Mouse (Mus musculus) embryonic fibroblast, embryonic 13.5 days (primary cell): ENCODE results near the gene Rho. TPM values are rescaled to one million over a fixed set of nuclear protein-coding genes. Genes with fewer than 3 reads are reported as not detected.

Experiments used
- H3K27ac ChIP-seq: 2 replicates; pipeline ENCODE4 v1.5.1; 2012; ENCODE audit warnings: low read length, control low read depth, inconsistent platforms; ENCODE audit not compliant: insufficient read depth
- H3K4me1 ChIP-seq: 2 replicates; pipeline ENCODE4 v1.6.1; 2011; ENCODE audit warnings: low read length; ENCODE audit not compliant: control insufficient read depth, insufficient read depth
- H3K4me3 ChIP-seq: 2 replicates; pipeline ENCODE4 v1.5.1; 2011; ENCODE audit warnings: mild to moderate bottlenecking, control low read depth, low read length; ENCODE audit not compliant: insufficient read depth
- CTCF ChIP-seq: IDR thresholded peaks from 2 replicates; pipeline ENCODE4 v1.5.1; 2011; ENCODE audit warnings: mild to moderate bottlenecking, control low read depth, low read length, moderate library complexity, borderline replicate concordance; ENCODE audit not compliant: insufficient read depth
- POLR2A ChIP-seq: IDR thresholded peaks from 2 replicates; pipeline ENCODE4 v1.6.1; 2011; ENCODE audit warnings: low read depth, mild to moderate bottlenecking, control low read depth, low read length, moderate library complexity
- polyA plus RNA-seq: library from polyadenylated mRNA; stranded (reverse); fragments of >200 nt; gene quantifications from 2 replicates; pipeline ENCODE4 v1.2.4, GENCODE M21; 2011; ENCODE audit warnings: low read depth; ENCODE audit not compliant: missing spikeins, insufficient read length

Rho gene
- polyA plus RNA-seq, 1 experiment = not detected

DNA sequence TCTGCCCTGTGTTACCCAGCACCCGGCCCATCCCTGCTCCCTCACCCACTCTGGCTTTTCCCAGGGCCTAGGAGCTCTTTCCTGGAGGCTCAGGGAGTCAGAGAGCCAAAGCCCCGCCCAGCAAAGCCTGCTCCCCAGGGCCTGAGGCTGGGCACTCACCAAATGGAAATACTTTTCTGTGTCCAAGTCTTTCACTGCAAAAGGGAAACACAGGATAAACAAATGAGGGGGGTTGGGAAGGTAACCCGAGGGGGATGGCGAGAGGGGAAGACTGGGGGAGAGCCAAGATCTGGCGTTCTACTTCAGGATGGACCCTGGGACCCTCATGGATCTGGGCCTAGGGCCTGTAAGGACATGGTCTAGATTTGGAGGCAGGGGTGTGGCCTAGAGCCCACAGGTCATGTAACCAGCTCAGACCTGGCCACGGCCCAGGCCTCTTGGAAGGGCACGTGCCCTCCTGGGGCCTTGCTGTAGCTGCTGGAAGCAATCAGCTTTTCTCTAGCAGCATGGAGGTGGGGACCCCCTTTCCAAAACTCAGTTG lies 27.7 kb downstream of the Rho start:
- Histone ChIP-seq H3K4me3 (no peak overlapping the region), H3K27ac (no peak overlapping the region), H3K4me1 (0 out of 2 replicates have a peak, but pooled peaks cover 3% of the 10 kb centered on the region)
- TF ChIP-seq CTCF (no peak), POLR2A (no peak)

DNA sequence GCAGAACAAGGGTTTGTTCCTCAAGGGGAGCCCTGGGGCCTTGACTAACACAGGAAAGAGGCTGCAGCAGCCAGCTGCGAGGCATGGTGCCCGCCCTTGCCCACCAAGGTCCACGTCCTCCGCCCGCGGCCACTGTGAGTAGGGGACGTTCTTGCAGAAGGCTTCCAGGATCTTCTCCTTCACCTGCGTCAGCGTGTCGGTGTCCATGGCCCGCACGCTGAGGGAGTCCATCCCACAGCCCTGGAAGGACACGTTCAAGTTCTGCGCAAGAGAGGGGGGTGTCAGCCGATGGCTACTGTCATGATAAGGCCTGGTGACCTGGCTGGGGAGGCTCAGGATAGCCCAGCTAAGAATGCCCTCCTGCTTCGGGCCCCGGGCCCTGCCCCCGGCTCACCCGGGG lies 28.8 kb downstream of the Rho start:
- Histone ChIP-seq H3K4me3 (no peak overlapping the region), H3K4me1 (0 out of 2 replicates have a peak, but pooled peaks cover 3% of the 10 kb centered on the region), H3K27ac (no peak overlapping the region)
- TF ChIP-seq POLR2A = no peak
- no peak for TF ChIP-seq CTCF

DNA sequence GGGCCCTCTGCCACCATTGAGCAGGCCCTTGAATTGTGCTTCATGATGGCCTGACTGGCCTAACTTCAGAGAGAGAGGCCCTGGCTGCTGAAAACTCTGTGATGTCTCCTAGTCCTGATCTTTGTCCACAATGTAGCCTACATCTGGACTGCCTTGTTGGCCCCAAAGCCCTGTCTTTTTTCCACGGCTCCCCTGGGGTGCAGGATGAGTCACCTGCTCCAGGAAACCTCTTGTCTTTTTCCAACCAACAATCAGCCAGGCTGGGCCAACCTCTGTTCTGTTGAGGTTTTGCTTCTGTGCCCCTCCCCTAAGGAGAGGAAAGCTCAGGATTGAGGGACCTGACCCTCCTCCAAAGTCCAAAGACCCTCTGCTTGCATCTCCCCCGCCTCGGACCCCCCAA lies 30.2 kb downstream of the Rho start:
- TF ChIP-seq POLR2A (no peak), CTCF (no peak)
- 0 out of 2 replicates have a peak, but pooled peaks cover 3% of the 10 kb centered on the region for H3K4me1 ChIP-seq
- no peak overlapping the region for H3K4me3 ChIP-seq
- H3K27ac ChIP-seq = no peak overlapping the region

DNA sequence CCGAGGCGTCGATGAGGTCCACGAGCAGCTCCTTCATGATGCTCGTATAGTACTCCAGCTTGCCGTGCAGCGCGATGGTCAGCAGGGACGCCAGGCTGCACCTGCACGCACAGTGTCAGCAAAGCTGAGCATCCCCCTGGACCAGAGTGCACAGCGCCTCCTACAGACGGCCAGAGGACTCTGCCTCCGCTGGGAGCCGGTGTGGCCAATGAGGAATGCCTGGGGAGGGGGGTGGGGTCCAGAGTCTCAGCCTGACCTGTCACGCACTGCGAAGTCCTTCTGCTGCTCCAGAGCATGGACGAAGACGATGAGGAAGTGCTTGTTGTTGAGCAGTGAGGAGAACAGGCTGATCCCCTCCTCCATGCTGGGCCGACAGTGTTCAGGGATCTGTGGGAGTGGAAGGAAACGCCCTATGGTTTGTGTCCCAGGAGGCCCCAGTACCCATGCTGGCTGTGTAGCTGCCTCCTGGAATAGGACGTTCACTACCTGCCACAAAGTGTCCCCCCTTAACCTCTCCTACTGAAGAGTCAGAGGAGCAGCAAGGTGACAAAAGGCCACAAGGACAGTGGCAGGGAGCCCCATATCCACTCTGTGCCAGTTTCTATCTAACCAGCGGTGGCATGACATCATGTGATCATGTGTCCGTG lies 31.0 kb downstream of the Rho start:
- Histone ChIP-seq H3K27ac (no peak overlapping the region), H3K4me1 (0 out of 2 replicates have a peak, but pooled peaks cover 3% of the 10 kb centered on the region), H3K4me3 (no peak overlapping the region)
- TF ChIP-seq POLR2A (no peak), CTCF (peak; percentile 32; the same call in 1 of the 2 replicates)

DNA sequence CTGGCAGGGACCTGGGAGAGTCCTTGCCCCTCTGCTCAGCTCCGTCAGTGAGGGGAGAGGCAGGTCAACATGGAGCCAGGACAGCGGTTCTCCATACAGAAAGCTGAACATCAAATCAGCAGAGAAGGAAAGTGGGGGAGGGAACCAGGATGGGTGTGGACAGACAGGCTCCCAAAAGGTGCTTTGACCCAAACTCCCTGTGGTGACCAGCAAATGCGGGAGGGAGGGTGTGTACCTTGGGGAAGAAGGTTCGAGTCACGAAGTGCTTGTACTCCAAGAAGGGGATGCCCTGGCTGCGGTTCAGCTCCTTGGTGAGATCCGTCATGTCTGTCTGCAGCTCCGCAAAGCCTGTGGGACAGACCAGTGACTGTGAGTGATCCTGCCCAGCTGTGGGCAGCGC lies 32.1 kb downstream of the Rho start:
- H3K4me3 ChIP-seq = no peak overlapping the region
- 0 out of 2 replicates have a peak, but pooled peaks cover 3% of the 10 kb centered on the region for H3K4me1 ChIP-seq
- TF ChIP-seq POLR2A (no peak), CTCF (no peak)
- H3K27ac ChIP-seq = no peak overlapping the region

DNA sequence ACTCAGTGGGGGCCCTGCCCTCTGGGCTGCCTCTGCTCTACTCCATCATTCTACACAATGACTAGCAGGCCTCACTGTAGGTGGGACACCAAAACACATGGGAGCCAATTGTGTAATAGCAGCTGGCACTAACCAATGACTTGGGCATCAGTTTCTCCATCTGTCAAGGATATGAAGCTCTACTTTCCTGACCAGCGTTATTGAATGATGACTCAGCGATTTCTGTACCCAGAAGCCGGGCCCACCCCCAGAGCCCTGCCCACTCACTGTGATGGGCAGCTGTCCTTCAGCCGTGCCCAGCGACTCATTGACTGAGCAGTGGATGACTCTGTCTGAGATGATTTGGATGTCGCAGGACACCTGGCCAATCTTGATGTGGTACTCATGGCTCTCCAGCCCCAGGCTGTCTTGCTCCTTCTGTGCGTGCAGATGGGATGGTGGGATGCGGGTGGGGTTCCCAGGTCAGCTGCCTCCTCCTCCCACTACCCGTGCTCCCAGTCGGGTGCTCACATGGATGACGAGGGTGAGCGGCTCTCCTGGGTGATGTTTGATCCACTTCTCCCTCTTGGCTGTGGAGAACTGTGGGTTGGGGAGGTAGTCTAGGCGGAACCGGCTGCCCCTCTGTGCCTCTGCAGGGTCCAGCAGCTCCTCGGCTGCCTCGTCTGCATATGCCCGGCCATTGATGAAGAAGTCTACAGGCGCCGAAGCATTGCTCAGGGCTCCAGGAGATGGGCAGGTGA lies 34.8 kb downstream of the Rho start:
- TF ChIP-seq POLR2A (no peak), CTCF (no peak)
- Histone ChIP-seq H3K4me1 (0 out of 2 replicates have a peak, but pooled peaks cover 3% of the 10 kb centered on the region), H3K27ac (no peak overlapping the region), H3K4me3 (no peak overlapping the region)

DNA sequence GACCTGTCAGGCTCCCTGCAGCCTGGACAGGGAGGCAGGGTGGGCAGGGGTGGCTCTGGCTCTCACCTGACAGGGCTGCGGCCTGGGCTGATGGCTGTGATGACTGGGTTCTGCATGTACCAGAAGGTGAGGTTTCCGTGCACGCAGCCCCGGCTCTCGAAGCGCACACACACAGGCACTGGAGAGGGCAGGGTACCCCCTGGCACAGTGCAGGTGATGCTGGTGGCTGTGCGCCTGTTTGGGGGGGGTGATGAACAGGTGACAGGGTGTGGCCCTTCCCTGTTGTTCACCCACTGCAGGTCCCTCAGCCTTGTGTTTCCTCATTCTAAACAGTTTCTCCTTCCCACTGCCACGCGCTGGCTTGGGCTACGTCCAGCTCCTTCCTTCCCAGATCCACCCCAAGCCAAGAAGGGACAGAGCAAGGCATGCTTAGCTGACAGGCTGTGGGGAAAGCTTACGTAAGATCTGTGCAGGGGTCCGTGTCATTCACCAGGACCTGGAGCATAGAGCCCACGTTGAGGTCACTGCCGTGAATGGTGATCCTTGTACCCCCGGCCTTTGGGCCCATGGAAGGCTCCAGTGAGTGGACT lies 35.8 kb downstream of the Rho start:
- Histone ChIP-seq H3K4me1 (no peaks in the 10 kb centered on the region), H3K27ac (no peak overlapping the region), H3K4me3 (no peak overlapping the region)
- TF ChIP-seq POLR2A (no peak), CTCF (no peak)

DNA sequence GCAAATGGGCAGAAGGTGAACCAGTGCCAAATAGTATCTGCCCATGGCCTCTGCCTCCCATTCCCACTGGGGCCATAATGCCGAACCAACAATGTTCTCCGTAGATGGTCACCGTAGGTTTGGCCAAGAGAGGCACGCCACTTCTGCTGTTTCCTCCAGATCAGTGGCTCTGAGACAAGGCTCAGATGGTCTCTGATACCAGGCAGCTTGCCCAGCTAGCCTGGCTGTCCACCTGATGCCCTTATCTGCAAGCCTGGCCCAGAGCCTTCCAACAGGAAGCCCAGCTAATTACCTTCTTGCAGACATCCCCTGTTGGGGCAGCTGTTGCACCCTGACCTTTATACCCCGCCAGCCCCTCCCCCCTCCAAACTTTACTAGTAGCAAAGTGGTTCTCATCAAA lies 36.5 kb downstream of the Rho start:
- Histone ChIP-seq H3K4me1 (no peaks in the 10 kb centered on the region), H3K4me3 (no peak overlapping the region), H3K27ac (no peak overlapping the region)
- TF ChIP-seq CTCF = no peak

DNA sequence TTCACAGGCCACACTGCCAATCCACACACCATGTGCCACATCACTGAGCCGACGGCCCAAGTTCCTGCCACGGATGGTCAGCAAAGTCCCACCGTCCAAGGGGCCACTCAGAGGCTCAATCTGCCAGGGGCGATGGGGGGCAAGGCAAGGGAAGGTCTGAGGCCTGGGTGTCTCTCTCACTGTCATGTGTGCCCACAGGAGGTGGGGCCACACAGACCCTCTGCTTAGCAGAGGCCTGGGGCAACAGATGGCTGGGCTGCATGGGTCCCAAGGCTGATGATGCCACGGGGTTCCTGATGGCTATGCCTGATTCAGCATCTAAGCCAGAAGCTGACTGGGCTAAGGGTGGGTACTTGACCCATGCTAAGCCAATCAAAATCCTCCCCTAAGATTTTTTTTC lies 37.2 kb downstream of the Rho start:
- no peak overlapping the region for H3K27ac ChIP-seq
- H3K4me3 ChIP-seq = no peak overlapping the region
- H3K4me1 ChIP-seq = no peaks in the 10 kb centered on the region
- no peak for TF ChIP-seq POLR2A
- no peak for TF ChIP-seq CTCF

DNA sequence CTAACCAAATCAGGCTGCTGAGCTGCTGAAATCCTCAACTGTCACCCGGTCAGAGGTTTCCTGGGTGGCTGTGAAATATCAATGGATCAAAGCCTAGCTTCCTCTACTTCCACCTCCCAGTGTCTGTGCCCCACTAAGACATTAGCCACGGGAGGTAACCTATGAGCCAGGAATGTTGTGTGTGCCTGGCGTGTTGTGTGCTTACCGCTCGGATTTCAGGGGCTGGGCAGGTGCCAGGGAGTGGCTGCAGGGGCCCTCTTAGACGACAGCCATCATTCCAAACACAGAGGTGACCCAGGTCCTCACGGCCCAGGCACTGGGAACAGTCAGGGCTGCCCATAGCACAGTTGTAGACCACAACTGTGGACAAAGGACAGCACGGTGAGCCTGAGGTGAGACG lies 37.6 kb downstream of the Rho start:
- TF ChIP-seq CTCF = no peak
- no peak for TF ChIP-seq POLR2A
- Histone ChIP-seq H3K4me1 (no peaks in the 10 kb centered on the region), H3K4me3 (no peak overlapping the region), H3K27ac (no peak overlapping the region)
